Mouse (Mus musculus) stomach, postnatal 0 days (tissue): Measurements from ENCODE around the gene Tnrc18.

Experiments
- CTCF ChIP-seq: IDR thresholded peaks from 2 replicates; pipeline ENCODE4 v1.5.1; 2016; ENCODE audit warnings: antibody characterized with exemption, low read depth, mild to moderate bottlenecking, moderate library complexity
- EP300 ChIP-seq: optimal IDR thresholded peaks from 2 replicates; pipeline ENCODE3; 2016; ENCODE audit warnings: antibody characterized with exemption

GRCm38 (mm10) chr5:142780579-142780978, 36.9 kb downstream of the Tnrc18 start:
- TF ChIP-seq EP300 (no peak), CTCF (no peak)
